Mouse (Mus musculus): ENCODE results near the gene Chac1.

The Chac1 gene

DNA sequence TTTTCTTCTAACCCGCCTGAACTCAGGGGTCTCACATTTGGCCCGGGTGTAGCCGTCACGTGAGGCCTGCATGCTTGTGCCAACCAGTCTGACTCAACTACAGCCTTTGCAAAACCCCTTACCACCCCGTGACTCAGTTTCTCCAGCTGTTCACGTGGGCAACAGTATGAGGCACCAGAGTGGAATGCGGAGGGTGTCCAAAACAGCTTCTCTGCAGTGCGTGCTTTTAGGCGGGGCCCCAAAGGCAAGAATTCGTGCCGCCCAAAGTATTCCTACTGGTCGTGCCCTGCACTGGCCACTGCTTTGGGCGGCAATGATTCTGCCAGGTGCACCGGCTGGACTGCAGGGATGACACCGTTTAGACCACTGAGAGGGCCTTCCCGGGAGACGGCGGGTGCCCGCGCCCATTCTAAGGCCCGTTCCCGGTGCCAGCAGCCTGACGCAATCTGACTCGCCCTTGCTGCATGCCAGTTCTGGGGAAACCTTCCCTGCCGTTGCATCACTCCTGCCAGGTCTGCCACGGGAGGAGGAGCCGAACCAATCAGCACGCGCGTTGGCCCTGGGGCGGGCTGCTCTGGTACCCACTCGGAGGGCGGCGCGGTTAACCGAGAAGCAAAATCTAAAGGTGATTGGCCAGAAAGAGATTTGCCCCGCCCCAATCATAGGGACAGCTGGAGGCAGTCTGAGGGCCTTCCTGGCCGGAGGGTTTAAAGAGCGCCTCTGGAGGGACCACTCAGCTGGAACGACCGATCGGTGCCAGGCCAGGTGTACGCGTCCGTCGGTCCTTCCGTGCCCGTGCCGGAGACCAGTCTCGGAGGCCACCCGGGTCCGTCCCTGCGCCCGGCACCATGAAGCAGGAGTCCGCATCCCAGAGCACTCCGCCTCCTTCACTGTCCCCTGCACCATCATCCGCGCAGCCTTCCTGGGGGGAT, at the start of gene Chac1:
Chac1 (plus strand) TSS at position 675 of the 932 bp plus-strand sequence.
- DNase-seq (ENCODE audit: low spot score in 2 of 2), result peak; percentile 89

DNA sequence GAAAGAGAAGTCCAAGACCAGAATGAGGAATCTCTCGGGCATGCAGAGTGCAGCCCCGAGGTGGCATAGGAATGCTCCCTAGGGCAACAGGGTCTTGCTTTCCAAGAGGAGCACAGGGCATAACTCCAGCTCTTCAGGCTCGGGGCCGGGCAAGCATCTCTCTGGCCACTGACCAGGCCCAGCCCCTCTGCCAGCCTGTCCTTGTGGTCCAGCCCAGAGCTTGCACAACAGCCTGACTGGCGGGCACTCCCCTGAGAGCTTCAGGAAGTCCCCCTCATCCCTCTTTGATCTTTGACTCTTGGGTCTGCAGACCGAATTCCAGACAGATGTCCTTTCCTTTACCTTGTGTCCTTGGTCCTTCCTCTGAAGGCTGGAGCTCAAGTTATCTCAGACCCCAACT, 48.2 kb upstream of the Chac1 start:
- no peak for DNase-seq (ENCODE audit: low spot score in 2 of 2)

DNA sequence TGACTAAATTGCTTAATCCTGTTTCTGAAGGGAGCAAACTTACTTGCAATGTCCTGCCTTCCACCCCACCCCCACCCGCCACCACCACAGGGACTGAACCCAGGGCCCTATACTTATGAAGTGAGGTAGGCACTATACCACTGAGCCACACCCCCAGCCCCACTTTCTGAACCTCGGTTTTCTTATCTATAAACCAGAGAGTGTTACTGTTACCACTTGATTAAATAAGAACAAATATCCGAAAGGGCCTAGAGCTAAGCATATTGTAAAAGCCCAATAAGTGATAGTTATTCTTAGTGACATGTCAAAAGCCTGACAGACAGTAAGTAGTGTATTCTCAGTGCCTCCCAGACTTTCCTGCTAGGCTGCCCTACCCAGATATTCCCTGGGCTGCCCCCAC, 46.6 kb upstream of the Chac1 start:
- DNase-seq (ENCODE audit: low spot score in 2 of 2), result no peak

- no peak for DNase-seq (ENCODE audit: low spot score in 2 of 2)
Measured at GRCm38 (mm10) chr2:119304798-119305208, 46.2 kb upstream of the Chac1 start.

DNA sequence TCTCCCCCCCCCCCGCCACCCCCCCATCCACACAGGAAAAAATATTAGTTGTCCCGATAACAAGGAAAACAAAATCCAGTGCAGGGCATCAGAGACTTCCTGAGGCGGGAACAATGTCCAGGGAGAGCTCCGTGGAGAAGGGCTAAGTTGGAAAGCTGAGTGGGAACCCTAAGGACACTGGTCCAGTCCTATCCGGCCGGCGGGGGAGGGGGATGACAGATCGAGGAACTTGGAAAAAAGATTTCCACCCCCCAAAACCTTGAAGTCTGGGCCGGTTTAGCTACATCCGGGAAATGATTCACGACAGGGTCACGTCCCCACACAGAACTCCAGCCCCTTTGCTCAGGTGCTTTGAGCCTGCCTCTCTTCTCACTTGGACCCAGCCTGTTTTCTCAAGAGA, 39.5 kb upstream of the Chac1 start:
- no peak for DNase-seq (ENCODE audit: low spot score in 2 of 2)

DNA sequence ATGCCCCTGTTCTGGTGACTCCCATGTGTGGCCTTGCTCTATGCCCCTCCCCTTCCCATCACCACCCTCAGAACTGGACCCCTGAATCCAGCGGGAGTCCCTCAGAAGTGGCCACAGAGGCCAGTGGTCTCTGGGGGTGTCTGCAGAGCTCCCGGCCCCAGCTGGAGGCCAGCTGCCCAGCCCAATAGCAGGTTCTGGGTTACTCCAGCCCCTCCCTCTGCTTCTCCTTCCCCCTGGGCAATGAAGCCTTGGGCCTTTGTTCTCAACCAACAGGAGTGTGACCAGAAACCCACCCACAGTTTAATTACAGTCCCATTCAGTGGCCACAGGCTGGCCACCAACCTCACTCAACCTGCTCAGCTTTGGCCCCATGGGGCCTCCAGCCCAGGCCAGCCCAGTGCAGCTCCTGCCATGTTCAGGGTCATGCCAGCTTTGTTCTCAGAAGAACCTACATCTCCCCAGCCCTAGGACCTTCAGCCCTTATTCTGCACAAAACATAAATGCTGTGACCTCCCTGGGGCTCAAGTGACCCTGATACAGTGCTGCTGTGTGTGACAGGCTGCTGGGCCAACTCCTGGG, 38.6 kb upstream of the Chac1 start:
- no peak for DNase-seq (ENCODE audit: low spot score in 2 of 2)

- no peak for DNase-seq (ENCODE audit: low spot score in 2 of 2)
Measured at GRCm38 (mm10) chr2:119313780-119314479, 37.1 kb upstream of the Chac1 start.

- no peak for DNase-seq (ENCODE audit: low spot score in 2 of 2)
Measured at GRCm38 (mm10) chr2:119314742-119315310, 36.2 kb upstream of the Chac1 start.

DNA sequence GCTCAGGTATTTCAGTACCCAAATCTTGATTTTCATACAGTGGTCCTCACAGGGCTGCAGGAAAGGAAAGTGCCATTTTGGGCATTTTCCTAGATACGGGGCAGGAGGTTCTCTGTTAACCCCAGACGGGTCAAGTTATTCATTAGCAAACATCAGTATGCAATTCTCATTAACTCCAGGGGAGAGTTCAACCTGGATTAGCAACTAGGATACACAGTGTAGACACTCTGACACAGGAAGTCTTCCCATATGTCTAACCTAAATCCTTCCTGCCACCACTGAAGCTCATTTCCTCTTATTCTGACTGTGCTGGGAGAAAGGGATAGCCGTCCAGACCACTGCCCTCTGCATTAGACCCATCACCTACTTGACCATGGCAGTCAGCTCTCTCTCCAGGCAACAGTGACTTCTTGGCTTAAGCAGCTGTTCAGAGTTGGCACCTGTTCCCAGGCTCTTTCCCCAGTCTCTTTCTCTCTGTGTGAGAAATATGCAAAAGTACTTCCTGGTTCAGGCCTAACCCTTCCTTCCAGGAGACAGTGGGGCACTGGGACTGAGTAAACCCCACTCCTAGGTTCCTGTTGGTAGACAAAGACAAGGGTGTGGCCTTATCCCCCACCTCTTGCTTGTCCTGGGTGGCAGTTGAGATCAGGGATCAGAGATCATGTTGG, 32.9 kb upstream of the Chac1 start:
- DNase-seq (ENCODE audit: low spot score in 2 of 2), result no peak

DNA sequence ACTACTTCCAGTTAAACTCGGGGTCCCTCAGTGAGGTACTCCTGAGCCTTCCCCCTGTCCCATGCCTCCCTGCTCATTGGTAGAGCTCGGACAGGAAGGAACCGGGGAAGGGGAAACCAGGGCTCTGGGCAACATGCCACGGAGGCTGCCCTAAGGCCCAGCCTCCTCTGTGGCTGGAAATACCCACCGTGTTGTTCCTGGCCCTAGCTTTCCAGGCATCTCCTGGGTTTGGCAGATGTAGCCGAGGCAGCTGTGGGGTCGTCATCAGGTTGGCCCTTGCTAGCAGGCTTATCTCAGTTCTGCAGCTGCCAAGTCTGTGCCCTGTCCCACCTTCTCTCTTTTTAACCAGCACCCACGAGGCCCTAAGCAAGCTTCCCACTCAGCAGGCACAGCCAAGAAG, 30.5 kb upstream of the Chac1 start:
- DNase-seq (ENCODE audit: low spot score in 2 of 2), result no peak

GRCm38 (mm10) chr2:119321771-119322586, 29.1 kb upstream of the Chac1 start:
- DNase-seq (ENCODE audit: low spot score in 2 of 2), result no peak

- peak in 1 of 2 experiments; percentile 30 for DNase-seq (ENCODE audit: low spot score in 2 of 2)
Measured at GRCm38 (mm10) chr2:119322587-119323300, 28.3 kb upstream of the Chac1 start.

- no peak for DNase-seq (ENCODE audit: low spot score in 2 of 2)
Measured at GRCm38 (mm10) chr2:119323866-119324575, 27.0 kb upstream of the Chac1 start.

- DNase-seq (ENCODE audit: low spot score in 2 of 2), result no peak
Measured at GRCm38 (mm10) chr2:119324576-119325318, 26.3 kb upstream of the Chac1 start.

DNA sequence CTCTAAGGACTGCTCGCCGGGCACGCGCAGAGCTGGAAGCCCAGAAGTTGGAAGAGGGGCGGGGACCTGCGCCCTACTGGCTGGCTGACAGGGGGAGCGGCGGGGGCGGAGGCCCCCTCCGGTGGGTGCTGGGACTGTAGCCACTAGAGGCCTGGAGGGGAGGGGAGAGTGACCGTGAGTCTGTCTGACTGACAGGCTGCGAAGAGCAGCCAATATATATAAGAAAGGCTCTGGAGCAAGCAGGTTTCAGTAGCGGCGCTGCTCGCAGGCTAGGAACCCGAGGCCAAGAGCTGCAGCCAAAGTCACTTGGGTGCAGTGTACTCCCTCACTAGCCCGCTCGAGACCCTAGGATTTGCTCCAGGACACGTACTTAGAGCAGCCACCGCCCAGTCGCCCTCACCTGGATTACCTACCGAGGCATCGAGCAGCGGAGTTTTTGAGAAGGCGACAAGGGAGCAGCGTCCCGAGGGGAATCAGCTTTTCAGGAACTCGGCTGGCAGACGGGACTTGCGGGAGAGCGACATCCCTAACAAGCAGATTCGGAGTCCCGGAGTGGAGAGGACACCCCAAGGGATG, 25.4 kb upstream of the Chac1 start, which contains the start of gene Dll4:
Dll4 (plus strand) TSS at position 217 of the 576 bp plus-strand sequence.
- DNase-seq (ENCODE audit: low spot score in 2 of 2), result no peak

- DNase-seq (ENCODE audit: low spot score in 2 of 2), result no peak
Measured at GRCm38 (mm10) chr2:119326161-119327101, 24.6 kb upstream of the Chac1 start.

DNA sequence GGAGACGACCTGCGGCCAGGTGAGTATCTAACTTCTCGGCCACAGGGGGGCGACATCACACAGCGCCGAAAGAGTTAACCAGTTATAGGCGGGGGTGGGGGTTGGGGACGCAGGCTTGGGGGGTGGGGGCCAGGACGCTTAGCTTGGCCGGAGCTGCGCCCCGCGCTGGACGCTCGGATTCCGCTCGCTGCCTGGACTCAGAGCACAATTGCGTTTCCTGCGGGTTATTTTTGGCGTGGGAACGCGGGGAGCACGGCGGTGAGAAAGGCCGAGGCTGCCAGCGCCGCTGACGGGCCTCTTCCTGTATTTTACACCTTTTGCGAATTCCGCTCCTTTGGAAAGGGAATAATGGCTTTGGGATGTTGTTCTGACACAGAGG, 23.9 kb upstream of the Chac1 start:
- no peak for DNase-seq (ENCODE audit: low spot score in 2 of 2)
